Mouse (Mus musculus) thymus, postnatal 10 days (tissue): Measurements from ENCODE around the gene Clmn.
"Not testable (repeated sequence)": the region's sequence is repeated elsewhere in the genome, so short reads cannot be mapped to it uniquely, and the experiment has no call there.

ENCODE experiments used
- DNase-seq, 2 experiments: peaks; one replicate each; pipeline ENCODE4 v3.0.0; 2021; ENCODE audit warnings: low spot score in 2 of 2

Clmn gene

GRCm38 (mm10) chr12:104751814-104752765 is 112.8 kb downstream of the Clmn start, which contains the start of gene Dicer1:
TSS of gene Dicer1 (minus strand) at chr12:104751952.
- peak; percentile 96 to 98 for DNase-seq

GRCm38 (mm10) chr12:104751331-104751813 is 113.5 kb downstream of the Clmn start:
- DNase-seq = peak; percentile 33 to 55

GRCm38 (mm10) chr12:104748946-104749345 is 115.9 kb downstream of the Clmn start:
- no peak for DNase-seq

GRCm38 (mm10) chr12:104747252-104747651 is 117.6 kb downstream of the Clmn start:
- DNase-seq = no peak

GRCm38 (mm10) chr12:104746601-104747000 is 118.3 kb downstream of the Clmn start:
- no peak for DNase-seq

- no peak for DNase-seq
These were observed 121.2 kb downstream of the Clmn start for GRCm38 (mm10) chr12:104743687-104744086.

GRCm38 (mm10) chr12:104742247-104742646 is 122.6 kb downstream of the Clmn start:
- DNase-seq = no peak

GRCm38 (mm10) chr12:104740841-104741787 is 123.8 kb downstream of the Clmn start:
- no peak for DNase-seq

GRCm38 (mm10) chr12:104738931-104739330 is 125.9 kb downstream of the Clmn start:
- DNase-seq = no peak

GRCm38 (mm10) chr12:104738446-104738845 is 126.4 kb downstream of the Clmn start:
- DNase-seq = no peak

- no peak for DNase-seq
These were observed 127.2 kb downstream of the Clmn start for GRCm38 (mm10) chr12:104737666-104738065.

- no peak for DNase-seq
These were observed 128.9 kb downstream of the Clmn start for GRCm38 (mm10) chr12:104735993-104736395.

- DNase-seq = no peak
These were observed 131.7 kb downstream of the Clmn start for GRCm38 (mm10) chr12:104733165-104733564.

GRCm38 (mm10) chr12:104731782-104732181 is 133.1 kb downstream of the Clmn start:
- no peak for DNase-seq

GRCm38 (mm10) chr12:104726436-104726835 is 138.4 kb downstream of the Clmn start:
- DNase-seq = not testable (repeated sequence)

- no peak for DNase-seq
These were observed 142.8 kb downstream of the Clmn start for GRCm38 (mm10) chr12:104722056-104722455.

- no peak for DNase-seq
These were observed 143.9 kb downstream of the Clmn start for GRCm38 (mm10) chr12:104721011-104721410.

GRCm38 (mm10) chr12:104718956-104719355 is 145.9 kb downstream of the Clmn start:
- DNase-seq = no peak

GRCm38 (mm10) chr12:104716409-104716808 is 148.5 kb downstream of the Clmn start:
- no peak for DNase-seq

GRCm38 (mm10) chr12:104715453-104715852 is 149.4 kb downstream of the Clmn start:
- no peak for DNase-seq
